Mouse (Mus musculus) frontal cortex, postnatal 25 days (tissue): ENCODE measurements at regions not wholly inside any gene's neighbourhood (a gene's known extent, or its start where the extent isn't known, plus 50 kb on each side); places are given as distances from the start of the nearest gene placed in this dataset.

Experiments
- DNase-seq, 2 experiments: peaks; one replicate each; pipeline ENCODE4 v3.0.0; 2022; ENCODE audit warnings: low spot score in 2 of 2

DNA sequence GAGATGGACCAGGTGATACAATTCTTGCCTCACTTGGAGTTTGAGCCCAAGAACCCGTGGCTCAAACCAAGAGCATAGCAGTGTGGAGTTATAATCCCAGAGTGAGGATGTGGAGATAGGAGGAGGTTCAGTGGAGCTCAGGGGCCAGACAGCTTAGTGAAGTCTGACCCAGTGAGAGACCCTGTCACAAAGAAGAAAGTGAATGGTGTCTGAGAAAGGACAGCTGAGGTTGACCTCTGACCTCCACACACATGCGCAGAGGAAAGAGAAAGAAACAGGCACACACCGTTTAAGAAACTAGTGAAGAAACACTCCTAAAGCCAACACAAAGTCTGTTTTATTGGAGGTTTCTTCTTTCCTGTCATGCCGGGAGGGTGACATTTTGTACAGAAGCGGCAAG, 124.7 kb upstream of the Mkln1 start:
- no peak for DNase-seq

DNA sequence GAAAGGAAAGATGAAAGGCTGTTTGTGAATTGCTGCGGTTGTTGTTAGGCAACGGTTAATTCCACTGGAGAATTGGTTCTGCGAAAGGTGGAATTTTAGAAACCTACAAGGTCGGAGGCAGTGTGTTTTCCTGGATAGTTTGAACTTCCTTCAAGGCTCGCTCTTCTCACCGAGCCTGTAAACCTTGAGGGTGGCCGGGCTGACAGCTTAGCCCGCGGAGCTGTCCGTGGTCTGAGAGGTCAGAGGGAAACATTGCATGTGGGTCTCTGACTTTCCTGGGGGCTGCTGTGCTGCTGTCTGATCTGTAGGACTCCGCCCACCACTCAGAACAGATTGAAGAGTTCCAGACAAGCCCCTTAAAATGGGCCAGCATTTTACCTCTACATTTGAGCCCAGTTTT, 124.3 kb upstream of the Mkln1 start:
- no peak for DNase-seq

DNA sequence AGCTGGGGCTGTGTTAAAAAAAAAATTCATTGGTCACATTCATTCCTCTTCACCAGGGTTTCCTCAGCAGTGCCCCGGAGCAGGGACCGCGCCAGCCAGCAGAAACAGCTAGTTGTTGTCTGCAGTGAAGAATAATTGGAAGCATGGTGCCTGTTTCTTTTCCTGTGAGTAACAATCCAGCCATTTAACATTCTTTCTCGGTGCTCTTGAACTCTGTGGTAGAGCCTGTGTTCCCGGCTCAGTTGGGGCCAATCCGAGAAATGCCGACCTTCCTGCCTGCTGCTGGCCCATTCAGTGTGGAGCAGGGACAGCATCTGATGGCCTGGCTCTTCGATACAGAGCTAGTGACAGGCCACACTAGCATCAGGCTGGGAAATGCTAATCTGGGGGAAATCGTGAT, 120.7 kb upstream of the Mkln1 start:
- DNase-seq, result no peak

DNA sequence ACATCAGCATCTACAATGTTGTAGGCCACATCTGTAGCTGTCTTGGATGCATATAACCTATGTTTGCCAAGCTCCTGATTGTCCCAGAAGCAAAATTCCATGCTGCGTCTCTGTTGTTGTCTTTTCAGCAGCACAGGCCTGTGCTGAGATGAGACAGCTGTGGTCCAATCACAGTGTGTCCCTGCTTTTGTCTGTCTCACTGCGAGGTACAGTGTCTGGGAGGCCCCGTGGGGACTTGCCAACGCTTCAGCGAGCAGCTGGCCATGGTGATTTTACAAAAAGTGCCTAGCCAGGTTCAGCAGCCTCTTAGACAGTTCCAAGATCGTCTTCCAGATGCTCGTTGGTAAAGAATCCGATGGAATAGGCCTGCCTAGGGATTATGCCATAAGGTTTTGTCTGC, 114.6 kb upstream of the Mkln1 start:
- no peak for DNase-seq

DNA sequence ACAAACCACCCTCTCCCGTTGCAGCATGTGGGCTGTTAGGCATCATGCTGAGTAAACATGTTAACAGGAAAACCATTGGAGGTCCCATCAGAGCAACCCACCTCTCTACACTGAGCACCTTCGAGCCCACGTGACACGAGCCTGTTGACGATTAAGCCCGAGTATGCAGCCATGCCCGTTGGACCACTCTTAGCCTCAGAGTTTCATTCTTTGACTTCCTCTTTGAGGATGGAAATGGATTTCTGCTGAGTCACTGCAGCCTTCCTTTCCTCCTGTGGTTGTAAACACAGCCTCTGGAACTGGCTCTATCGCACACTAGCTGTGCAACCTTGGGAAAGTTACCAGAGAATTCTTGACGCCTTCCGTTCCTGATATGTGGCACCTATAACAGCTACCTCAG, 114.1 kb upstream of the Mkln1 start:
- DNase-seq, result no peak

DNA sequence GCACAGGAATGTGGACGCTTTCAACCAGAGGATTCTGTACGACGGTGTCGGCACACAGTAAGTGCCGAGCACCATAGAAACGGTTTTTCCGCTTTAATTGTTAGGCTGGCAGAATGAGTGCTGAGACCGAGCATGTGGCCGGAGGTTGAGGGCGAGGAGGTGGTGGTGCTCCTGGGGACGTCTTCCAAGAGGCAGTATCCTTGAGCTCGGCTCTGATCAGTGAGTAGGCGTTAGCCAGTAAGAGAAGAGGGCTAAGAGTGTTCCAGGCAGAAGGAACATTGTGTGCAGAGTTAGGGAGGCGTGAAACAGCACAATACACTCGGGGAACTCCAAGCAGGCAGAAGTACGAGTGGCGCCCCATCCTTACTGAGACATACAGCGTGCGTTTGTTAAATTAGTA, 113.5 kb upstream of the Mkln1 start:
- DNase-seq, result peak in 1 of 2 experiments; percentile 59

DNA sequence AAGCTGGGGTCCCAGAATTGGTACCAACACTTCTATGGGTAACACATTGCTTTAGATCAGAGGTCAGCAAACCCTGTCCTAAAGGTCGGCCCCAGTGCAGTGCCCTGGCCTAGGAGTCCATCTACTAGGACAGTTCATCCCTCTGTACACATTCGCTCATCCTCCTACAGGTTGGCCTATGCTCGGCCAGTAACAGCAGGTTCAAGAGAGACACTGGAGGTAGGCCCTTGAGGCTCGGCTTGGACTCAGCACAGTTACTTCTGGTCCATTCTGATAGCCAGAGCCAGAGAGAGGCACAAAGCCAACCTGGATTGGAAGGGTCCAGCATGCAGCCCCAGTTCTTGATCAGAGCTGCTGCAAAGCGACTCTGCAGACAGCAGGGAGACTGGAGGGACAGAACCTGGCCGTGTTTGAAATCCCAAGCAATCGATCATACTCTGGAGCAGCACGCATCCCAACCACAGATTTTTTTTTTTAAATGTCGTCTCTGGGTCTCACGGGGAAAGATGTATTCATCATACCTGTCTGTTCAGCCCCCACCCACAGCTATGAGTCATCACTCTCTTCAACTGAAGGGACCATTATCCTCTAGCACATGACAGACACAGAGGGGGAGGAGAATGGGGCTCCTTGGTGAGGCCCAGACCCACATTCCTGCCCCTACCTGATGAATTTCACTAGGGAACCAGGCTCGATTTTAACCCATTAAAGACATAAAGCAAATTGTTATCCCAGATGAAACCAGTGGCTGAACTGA, 112.4 kb upstream of the Mkln1 start:
- no peak for DNase-seq

DNA sequence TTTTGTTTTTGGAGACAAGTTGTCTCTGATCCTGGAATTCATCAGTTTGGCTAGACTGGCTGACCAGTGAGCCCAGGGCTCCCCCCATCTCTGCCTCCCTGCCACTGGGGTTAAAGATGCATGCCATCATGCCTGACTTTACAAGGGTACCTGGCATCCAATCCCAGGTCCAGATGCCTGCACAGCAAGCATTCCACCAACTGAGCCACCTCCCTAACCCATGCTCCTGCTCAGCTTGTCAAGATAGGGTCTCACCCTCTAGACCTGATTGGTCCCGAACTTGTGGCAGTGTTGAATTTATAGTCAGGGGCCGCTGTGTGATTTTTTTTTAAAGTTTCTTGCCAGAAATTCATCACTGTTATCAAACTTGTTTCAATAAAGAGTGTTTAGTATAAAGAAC, 111.4 kb upstream of the Mkln1 start:
- no peak for DNase-seq

DNA sequence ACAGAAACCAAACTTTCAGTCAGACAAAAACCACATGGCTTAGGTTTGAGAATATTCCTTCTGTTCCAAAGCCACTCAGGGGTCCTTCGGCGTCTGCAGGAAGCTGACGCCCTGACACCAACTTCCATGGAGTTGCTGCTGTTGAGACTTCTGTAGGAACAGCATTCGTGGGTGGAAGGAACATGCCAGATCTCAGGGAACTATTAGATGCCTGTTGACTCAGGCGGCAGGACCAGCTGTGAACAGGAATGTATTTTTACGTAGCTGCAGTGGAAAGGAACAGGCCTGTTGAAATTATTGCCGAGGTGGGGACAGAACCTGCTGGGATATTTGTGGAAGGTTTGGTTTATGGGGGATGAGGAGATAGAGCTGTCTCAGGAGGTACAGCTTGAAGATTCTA, 110.8 kb upstream of the Mkln1 start:
- no peak for DNase-seq

DNA sequence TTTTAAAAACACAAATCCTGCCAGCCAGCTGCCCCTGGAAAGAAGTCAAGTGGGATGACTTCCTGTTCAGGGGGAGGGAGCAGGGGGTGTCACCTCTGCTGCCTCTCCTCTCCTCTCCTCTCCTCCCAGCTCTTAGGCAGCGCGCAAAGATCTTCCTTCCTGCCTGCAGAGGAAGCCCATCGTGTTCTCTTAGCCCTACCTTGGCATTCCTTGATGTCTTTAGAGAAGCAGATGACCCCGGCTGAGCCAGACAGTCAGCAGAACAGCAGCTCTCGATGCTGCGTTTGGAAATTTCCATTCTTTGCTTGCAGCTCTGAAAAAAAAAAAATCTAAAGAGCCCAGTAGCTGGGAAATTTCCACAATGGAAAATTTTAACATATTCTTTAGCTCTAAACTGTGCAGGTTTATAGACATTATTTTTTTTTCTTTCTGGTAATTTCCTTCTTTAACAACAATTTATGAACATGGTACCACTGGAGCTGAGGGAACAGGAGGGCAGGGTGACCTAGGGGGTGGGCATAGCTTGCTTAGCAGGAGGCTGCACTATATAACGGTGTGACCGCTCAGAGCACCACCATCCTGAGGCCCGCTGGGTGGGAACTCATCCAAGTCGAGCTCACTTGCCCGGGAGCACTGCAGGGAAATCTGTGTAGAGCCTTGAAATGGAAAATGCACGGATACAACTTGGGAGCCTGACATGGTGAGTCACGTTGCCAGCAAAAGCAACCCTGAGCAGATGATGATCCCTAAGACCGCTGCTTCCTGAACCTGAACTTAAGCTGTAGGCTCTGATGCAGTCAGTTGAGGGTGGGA, 109.9 kb upstream of the Mkln1 start:
- DNase-seq, result peak in 1 of 2 experiments; percentile 37

DNA sequence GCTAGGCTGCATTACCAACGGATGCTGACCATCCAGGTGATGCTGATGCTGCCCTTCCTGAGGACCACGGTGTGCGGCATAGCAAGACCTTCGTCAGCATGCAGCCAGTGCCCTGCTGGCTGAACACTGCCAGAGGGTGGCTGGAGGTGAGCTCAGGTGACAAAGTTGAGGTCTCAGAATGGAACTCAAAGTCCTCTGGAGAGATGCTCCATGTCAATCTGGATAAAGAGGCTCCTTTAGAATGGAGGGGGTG, 109.4 kb upstream of the Mkln1 start:
- DNase-seq, result no peak

DNA sequence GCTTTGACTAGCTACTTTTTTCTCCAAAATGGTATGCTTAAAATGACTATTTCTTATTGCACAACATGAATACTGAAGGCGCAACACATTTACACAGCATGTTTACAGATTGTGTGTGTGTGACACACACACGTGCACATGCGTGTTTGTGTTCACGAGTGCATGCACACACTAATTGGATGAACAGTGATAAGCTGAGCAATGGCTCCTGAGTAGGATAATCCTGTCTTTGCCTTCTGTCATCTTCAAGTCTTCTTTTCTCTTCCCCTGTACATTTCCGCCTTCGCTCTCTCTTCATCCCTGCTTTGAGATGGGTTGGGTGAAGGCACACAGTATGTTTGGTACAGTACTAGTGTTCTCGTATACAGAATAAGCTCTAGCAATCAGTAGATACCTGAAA, 106.5 kb upstream of the Mkln1 start:
- DNase-seq, result no peak

DNA sequence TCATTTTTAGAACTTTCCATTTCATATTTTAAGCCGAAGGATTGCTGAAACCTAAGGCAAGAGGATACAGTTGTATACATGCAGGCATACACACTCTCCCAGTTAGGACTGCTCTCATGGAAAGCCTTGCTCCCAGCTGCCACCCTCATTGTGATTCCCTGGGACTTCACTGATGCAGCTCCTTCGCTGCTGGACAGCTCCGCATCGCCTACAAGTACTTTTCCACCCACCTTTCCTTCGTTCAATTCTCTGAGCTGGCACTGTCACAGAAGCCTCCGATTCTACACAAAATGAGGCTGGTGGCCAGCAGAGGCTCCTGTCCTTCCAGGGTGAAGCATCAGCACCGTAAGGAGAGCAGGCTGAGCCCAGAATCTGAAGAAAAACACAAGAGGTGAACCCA, 105.5 kb upstream of the Mkln1 start:
- no peak for DNase-seq

DNA sequence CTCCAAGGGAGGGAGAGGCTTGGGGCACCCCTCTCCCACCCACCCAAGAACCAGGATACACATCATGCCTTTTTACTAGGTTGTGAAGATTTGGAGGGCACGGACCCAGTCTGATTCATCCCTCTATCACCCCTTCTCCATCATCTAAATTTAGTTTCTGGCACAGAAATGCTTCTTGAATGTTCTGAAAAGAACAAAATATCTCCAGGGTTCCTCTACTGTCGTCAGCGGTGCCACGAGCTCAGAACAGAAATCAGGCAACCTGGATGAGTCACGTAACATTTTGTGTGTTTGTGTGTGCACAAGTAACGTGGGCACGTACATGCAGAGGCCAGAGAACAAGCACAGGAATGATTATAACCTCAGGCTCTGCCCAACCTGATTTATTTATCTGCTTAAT, 99.1 kb upstream of the Mkln1 start:
- DNase-seq, result no peak

DNA sequence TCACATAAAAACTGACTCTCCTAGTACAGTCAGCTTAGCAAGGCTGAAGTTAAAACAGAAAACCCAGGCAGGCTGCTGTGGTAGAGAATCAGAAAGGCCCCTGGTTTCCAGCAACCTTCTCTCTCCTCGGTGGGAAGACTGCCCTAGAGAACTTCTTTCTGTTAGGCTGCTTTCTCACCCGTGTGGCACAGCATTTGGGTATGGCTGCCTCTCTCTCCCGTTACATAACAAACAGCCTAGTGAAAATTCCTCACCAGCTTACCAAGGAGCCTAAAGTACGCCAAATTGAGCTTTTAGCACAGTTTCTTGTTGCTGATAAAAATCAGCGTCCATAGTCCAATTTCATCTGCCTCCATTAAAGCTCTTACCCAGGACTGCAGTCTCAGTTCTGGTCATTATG, 92.8 kb upstream of the Mkln1 start:
- DNase-seq, result no peak

DNA sequence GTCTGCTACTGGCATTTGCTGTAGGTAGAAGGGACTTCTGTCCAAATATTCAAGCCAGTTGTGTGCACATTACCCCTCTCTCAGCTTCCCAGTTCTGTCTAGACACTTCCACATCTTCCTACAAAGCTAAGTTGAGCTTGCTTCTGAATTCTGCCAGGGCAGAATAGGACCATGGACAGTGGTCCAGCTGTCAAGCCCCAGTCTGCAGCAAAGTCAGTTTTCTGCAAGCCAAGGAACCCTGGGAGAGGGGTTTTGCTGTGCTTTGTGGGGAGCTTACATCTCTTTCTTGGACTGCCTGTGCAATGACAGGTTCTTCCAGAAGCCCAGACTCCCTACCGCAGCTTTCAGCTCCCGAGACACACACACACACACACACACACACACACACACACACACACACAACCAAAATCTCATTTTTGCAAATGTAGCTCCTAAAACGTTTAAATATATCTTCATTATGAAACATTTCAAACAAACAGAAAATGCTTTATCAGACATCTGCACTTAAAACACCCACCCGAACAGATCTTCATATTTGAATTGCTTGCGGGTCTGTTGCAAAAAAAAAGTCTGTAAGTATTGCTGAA, 91.4 kb upstream of the Mkln1 start:
- no peak for DNase-seq

DNA sequence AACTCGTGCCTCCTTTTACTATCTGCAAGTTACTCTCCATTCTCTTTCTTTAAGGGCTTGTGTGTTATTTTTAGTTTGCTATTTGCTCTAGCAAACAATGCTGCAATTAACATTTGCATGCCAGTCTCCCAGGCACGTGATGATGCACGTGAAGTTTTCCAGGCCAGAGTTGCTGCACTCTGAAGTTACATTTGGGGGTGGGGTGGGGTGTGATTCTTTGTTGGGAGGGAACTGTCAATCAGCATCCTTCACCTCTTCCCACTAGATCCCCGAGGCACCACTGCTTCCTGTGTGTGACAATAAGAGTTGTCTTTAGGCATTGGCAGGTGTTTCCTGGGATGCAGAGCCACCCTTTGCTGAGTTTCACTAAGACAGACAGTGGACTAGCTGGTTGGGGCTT, 90.6 kb upstream of the Mkln1 start:
- DNase-seq, result no peak

DNA sequence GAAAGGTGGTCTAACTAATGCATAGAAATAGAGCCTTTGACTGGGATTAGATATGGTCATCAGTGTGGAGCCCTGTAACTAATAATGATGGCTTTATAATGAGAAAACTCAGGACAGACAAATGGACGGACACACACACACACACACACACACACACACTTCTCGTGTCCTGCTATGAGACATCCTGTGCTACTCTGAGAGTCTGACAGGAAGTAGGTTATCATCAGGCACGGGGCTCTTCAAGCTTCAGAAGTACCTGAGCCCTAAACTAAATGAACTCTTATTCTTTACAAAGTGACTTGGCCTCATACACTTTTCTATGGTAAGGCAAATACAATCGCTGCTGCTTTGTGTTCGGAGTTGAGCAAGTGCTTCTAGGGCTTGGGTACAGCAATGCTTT, 87.9 kb upstream of the Mkln1 start:
- no peak for DNase-seq

DNA sequence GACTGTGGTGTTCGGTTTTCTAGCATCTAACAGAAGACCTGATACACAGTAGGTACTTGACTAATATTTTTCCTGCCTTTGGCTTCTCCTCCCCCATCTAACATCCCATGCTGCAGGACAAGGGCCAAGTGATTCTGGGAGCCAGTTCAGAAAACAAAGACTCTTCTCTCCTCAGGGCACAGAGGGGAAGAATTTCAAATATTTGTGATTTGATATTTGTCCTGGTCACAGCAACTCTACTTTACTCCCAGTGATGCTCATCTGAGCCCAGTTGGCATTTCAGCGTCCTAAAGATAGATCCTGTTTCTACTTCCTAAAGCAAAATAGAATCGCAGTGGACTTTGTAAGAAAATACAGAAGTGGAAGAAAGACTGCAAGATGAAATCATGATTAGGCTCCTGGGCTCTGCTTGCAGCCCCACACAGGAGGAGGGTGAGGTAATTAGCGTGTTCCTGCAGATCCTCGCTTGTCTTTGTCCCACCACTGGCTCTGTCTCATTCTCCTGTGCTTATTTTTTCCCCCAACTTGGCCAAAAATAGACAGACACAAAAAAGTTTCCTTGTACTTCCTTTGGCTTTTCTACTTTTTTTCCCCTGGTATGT, 84.6 kb upstream of the Mkln1 start:
- DNase-seq, result no peak

DNA sequence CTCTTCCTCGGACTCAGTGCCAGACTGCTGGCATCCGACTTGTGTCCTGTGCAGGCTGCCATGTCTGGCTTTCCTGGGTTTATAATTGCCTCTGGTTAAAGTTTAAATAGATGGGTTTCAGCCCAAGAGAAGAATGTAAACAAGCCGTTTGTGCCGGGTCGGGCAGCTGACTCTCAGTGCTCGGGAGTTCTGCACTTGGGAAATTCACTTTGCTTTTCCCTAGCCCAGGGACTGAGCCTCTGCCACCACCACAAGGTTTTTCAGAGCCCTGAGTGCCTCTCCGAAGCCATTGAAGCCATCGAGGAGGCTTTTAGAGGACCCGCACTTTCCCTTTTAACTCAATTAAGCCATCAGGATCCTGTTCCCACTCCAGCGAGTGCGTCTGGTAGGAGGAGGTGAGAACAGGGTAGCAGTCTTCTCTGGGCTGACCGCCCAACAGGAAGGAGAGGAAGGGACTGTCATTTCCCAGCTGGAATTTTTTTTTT, 80.8 kb upstream of the Mkln1 start:
- no peak for DNase-seq

DNA sequence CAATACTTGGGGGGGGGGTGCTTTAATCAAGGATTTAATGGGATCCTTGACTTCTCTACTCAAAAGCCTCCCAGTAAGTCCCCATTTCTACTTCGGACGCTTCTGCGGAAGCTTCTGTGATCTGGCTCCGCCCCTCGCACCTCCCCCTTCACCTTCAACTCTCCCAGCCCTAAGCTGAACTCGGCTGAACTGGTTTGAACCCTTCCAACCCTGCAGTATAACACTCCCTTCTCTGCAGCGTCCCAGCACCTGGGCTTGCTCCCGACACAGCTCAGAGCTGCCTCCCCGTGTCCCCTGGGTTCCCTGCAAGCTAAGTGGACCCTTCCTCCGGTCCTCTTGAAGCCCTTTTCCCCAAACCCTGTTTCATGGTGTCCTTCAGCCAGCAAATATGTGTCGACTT, 80.0 kb upstream of the Mkln1 start:
- no peak for DNase-seq

DNA sequence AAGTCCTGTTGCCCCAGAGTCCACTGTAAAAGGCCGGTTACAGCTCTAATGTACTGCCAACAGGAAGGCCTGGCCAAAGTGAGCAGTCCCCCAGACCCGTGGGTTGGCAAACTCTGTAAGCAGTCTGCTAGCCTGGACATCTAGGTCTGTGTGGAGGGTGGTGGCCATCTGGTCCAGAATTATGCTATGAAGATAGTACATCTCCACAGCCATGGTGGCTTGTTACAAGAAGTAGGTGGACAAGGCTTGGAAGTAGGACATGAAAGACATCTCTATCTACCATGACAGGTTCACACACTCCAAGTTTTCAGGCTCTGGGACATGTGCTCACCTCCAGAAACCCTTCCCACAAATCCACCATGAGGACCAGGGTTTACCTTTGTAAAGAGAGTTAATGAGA, 79.1 kb upstream of the Mkln1 start:
- no peak for DNase-seq
